Mouse (Mus musculus): ENCODE measurements around the gene Galr3. TPM values are rescaled to one million over a fixed set of nuclear protein-coding genes. Genes with fewer than 3 reads are reported as not detected.

Galr3 gene
- total and polyA plus RNA-seq, 3 experiments, result not detected

DNA sequence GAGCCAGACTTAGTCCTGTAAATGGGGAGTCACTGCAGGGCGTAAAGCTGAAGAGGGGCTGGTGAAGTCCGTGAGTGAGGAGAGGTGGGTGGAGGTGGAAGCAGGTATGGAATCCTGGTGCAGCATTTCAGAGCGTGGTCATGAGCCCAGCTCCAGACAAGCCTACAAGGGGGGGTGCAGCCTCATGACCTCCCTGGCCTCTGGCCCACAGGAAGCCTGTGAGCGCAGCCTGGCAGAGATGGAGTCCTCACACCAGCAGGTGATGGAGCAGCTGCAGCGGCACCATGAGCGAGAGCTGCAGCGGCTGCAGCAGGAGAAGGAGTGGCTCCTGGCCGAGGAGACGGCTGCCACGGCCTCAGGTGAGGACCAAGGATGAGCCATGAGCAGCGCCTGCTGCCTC is 42.1 kb upstream of the Galr3 start:
- no peak for DNase-seq
- Histone ChIP-seq H3K4me3 (no peak overlapping the region), H3K79me2 (replicated peaks; ENCODE audit: control insufficient read depth, insufficient read depth, low read length) (no peaks in the 10 kb centered on the region), H3K4me1 (ENCODE audit: control insufficient read depth, insufficient read depth, low read length) (no peaks in the 10 kb centered on the region), H3K9ac (ENCODE audit: low read depth, low read length) (no peak overlapping the region), H3K27me3 (ENCODE audit: control insufficient read depth, insufficient read depth, low read length) (no peaks in the 10 kb centered on the region), H3K27ac (no peak overlapping the region), H3K36me3 (ENCODE audit: control insufficient read depth, insufficient read depth, low read length) (no peaks in the 10 kb centered on the region)
- TF ChIP-seq POLR2A (IDR thresholded peaks at IDR 0.05; ENCODE audit: insufficient read depth, low read depth, low read length), result no peak
- no peak for TF ChIP-seq CTCF (IDR thresholded peaks at IDR 0.05)
- TF ChIP-seq EP300 (IDR thresholded peaks at IDR 0.05; ENCODE audit: insufficient read depth, low read depth, low read length), result no peak
- 71% methylated on average over 11 of the region's 11 CpGs for WGBS
- intact Hi-C loops (cut with DNase I), result no loop called here

- Histone ChIP-seq H3K9ac (ENCODE audit: low read depth, low read length) (no peak overlapping the region), H3K4me3 (no peak overlapping the region), H3K79me2 (replicated peaks; ENCODE audit: control insufficient read depth, insufficient read depth, low read length) (no peaks in the 10 kb centered on the region), H3K36me3 (ENCODE audit: control insufficient read depth, insufficient read depth, low read length) (no peaks in the 10 kb centered on the region), H3K27me3 (ENCODE audit: control insufficient read depth, insufficient read depth, low read length) (no peaks in the 10 kb centered on the region), H3K4me1 (ENCODE audit: control insufficient read depth, insufficient read depth, low read length) (no peaks in the 10 kb centered on the region), H3K27ac (no peak overlapping the region)
- DNase-seq, result no peak
- TF ChIP-seq CTCF (IDR thresholded peaks at IDR 0.05) (no peak), POLR2A (IDR thresholded peaks at IDR 0.05; ENCODE audit: insufficient read depth, low read depth, low read length) (no peak), EP300 (IDR thresholded peaks at IDR 0.05; ENCODE audit: insufficient read depth, low read depth, low read length) (no peak)
- WGBS, result 52% methylated on average over 7 of the region's 7 CpGs
- intact Hi-C loops (cut with DNase I), result no loop called here
Measured at GRCm38 (mm10) chr15:79000357-79000791, 41.3 kb upstream of the Galr3 start.

DNA sequence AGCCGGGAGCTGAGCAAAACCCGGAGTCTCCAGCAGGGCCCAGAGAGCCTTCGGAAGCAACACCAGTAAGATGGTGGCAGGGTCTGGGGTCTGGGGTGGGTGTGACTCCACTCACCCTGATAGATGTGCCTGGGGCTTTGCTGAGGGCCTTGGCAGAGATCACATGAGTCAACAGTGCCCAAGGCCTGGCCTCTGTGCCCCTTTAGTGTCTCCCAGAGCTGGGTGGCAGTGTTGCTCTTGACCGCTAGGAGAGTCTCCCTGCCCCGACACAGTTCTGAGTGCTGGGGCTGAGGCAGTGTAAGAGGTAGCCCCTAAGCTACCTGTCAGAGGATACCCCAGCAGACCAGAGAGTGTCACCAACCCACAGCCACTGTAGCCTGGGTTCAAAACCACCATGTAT is 40.1 kb upstream of the Galr3 start:
- H3K27me3 ChIP-seq (ENCODE audit: control insufficient read depth, insufficient read depth, low read length), result no peaks in the 10 kb centered on the region
- no peaks in the 10 kb centered on the region for H3K79me2 ChIP-seq (replicated peaks; ENCODE audit: control insufficient read depth, insufficient read depth, low read length)

GRCm38 (mm10) chr15:79002036-79002435 is 39.6 kb upstream of the Galr3 start:
- TF ChIP-seq POLR2A (IDR thresholded peaks at IDR 0.05; ENCODE audit: insufficient read depth, low read depth, low read length), result no peak
- TF ChIP-seq CTCF (IDR thresholded peaks at IDR 0.05), result no peak
- TF ChIP-seq EP300 (IDR thresholded peaks at IDR 0.05; ENCODE audit: insufficient read depth, low read depth, low read length), result no peak
- WGBS, result 73% methylated on average over 19 of the region's 19 CpGs
- Histone ChIP-seq H3K79me2 (replicated peaks; ENCODE audit: control insufficient read depth, insufficient read depth, low read length) (no peaks in the 10 kb centered on the region), H3K27ac (no peak overlapping the region), H3K27me3 (ENCODE audit: control insufficient read depth, insufficient read depth, low read length) (no peaks in the 10 kb centered on the region), H3K9ac (ENCODE audit: low read depth, low read length) (no peak overlapping the region), H3K4me3 (no peak overlapping the region), H3K36me3 (ENCODE audit: control insufficient read depth, insufficient read depth, low read length) (no peaks in the 10 kb centered on the region), H3K4me1 (ENCODE audit: control insufficient read depth, insufficient read depth, low read length) (no peaks in the 10 kb centered on the region)
- DNase-seq, result no peak
- intact Hi-C loops (cut with DNase I), result no loop called here

More for the DNA sequence above, 40.1 kb upstream of the Galr3 start:
- Histone ChIP-seq H3K36me3 (ENCODE audit: control insufficient read depth, insufficient read depth, low read length) (no peaks in the 10 kb centered on the region), H3K4me1 (ENCODE audit: control insufficient read depth, insufficient read depth, low read length) (no peaks in the 10 kb centered on the region), H3K27ac (no peak overlapping the region), H3K4me3 (no peak overlapping the region), H3K9ac (ENCODE audit: low read depth, low read length) (no peak overlapping the region)
- intact Hi-C loops (cut with DNase I), result no loop called here
- no peak for TF ChIP-seq POLR2A (IDR thresholded peaks at IDR 0.05; ENCODE audit: insufficient read depth, low read depth, low read length)
- TF ChIP-seq CTCF (IDR thresholded peaks at IDR 0.05), result no peak
- no peak for TF ChIP-seq EP300 (IDR thresholded peaks at IDR 0.05; ENCODE audit: insufficient read depth, low read depth, low read length)
- 97% methylated on average over 5 of the region's 5 CpGs for WGBS
- DNase-seq, result no peak

- Histone ChIP-seq H3K79me2 (replicated peaks; ENCODE audit: control insufficient read depth, insufficient read depth, low read length) (no peaks in the 10 kb centered on the region), H3K27me3 (ENCODE audit: control insufficient read depth, insufficient read depth, low read length) (no peaks in the 10 kb centered on the region), H3K9ac (ENCODE audit: low read depth, low read length) (no peak overlapping the region), H3K4me1 (ENCODE audit: control insufficient read depth, insufficient read depth, low read length) (no peaks in the 10 kb centered on the region), H3K36me3 (ENCODE audit: control insufficient read depth, insufficient read depth, low read length) (no peaks in the 10 kb centered on the region), H3K4me3 (no peak overlapping the region), H3K27ac (no peak overlapping the region)
- 77% methylated on average over 3 of the region's 3 CpGs for WGBS
- intact Hi-C loops (cut with DNase I), result no loop called here
- DNase-seq, result no peak
- TF ChIP-seq EP300 (IDR thresholded peaks at IDR 0.05; ENCODE audit: insufficient read depth, low read depth, low read length) (no peak), CTCF (IDR thresholded peaks at IDR 0.05) (no peak), POLR2A (IDR thresholded peaks at IDR 0.05; ENCODE audit: insufficient read depth, low read depth, low read length) (no peak)
Measured at GRCm38 (mm10) chr15:79003079-79003478, 38.6 kb upstream of the Galr3 start.

- Histone ChIP-seq H3K4me1 (ENCODE audit: control insufficient read depth, insufficient read depth, low read length) (no peaks in the 10 kb centered on the region), H3K27me3 (ENCODE audit: control insufficient read depth, insufficient read depth, low read length) (no peaks in the 10 kb centered on the region), H3K9ac (ENCODE audit: low read depth, low read length) (no peak overlapping the region), H3K4me3 (no peak overlapping the region), H3K79me2 (replicated peaks; ENCODE audit: control insufficient read depth, insufficient read depth, low read length) (no peaks in the 10 kb centered on the region), H3K36me3 (ENCODE audit: control insufficient read depth, insufficient read depth, low read length) (no peaks in the 10 kb centered on the region), H3K27ac (no peak overlapping the region)
- intact Hi-C loops (cut with DNase I), result no loop called here
- TF ChIP-seq CTCF (IDR thresholded peaks at IDR 0.05) (no peak), EP300 (IDR thresholded peaks at IDR 0.05; ENCODE audit: insufficient read depth, low read depth, low read length) (no peak), POLR2A (IDR thresholded peaks at IDR 0.05; ENCODE audit: insufficient read depth, low read depth, low read length) (no peak)
- WGBS, result 92% methylated on average over 9 of the region's 9 CpGs
- DNase-seq, result no peak
Measured at GRCm38 (mm10) chr15:79005581-79005980, 36.1 kb upstream of the Galr3 start.

All from heart, adult 2 months (tissue).